Mouse (Mus musculus): Measurements from ENCODE around the gene Cav2. TPM values are rescaled to one million over a fixed set of nuclear protein-coding genes. Genes with fewer than 3 reads are reported as not detected.
A peak's percentile ranks its signal among the peaks of the same experiment; 100 is the strongest.

Cav2 gene
- polyA plus RNA-seq, 1 experiment, result 0.27 TPM

GRCm38 (mm10) chr6:17265043-17265442 is 15.9 kb upstream of the Cav2 start:
- Histone ChIP-seq H3K27me3 (replicated peaks) (peaks cover 2% of the 10 kb centered on the region), H3K9me3 (no peaks in the 10 kb centered on the region), H3K4me1 (0 out of 2 replicates have a peak, but pooled peaks cover 3% of the 10 kb centered on the region), H3K36me3 (replicated peaks; ENCODE audit: low read length) (no peaks in the 10 kb centered on the region), H3K4me3 (replicated peaks) (no peak overlapping the region)
- no peak for TF ChIP-seq GATA1 (IDR thresholded peaks at IDR 0.05; ENCODE audit: borderline replicate concordance, low read length)
- no peak for TF ChIP-seq FLI1 (IDR thresholded peaks at IDR 0.05; ENCODE audit: low read length)

- Histone ChIP-seq H3K4me1 (0 out of 2 replicates have a peak, but pooled peaks cover 3% of the 10 kb centered on the region), H3K4me3 (replicated peaks) (no peak overlapping the region), H3K9me3 (no peaks in the 10 kb centered on the region), H3K36me3 (replicated peaks; ENCODE audit: low read length) (no peaks in the 10 kb centered on the region), H3K27me3 (replicated peaks) (peaks cover 2% of the 10 kb centered on the region)
- TF ChIP-seq FLI1 (IDR thresholded peaks at IDR 0.05; ENCODE audit: low read length) (no peak), GATA1 (IDR thresholded peaks at IDR 0.05; ENCODE audit: borderline replicate concordance, low read length) (no peak)
Observed at GRCm38 (mm10) chr6:17266466-17266865, 14.5 kb upstream of the Cav2 start.

GRCm38 (mm10) chr6:17278366-17278765 is 2.6 kb upstream of the Cav2 start:
- no peak overlapping the region for H3K4me3 ChIP-seq (replicated peaks)
- no peaks in the 10 kb centered on the region for H3K36me3 ChIP-seq (replicated peaks; ENCODE audit: low read length)
- peaks cover 7% of the 10 kb centered on the region for H3K27me3 ChIP-seq (replicated peaks)
- TF ChIP-seq FLI1 (IDR thresholded peaks at IDR 0.05; ENCODE audit: low read length), result no peak
- no peaks in the 10 kb centered on the region for H3K9me3 ChIP-seq
- peaks cover 27% of the 10 kb centered on the region for H3K4me1 ChIP-seq

GRCm38 (mm10) chr6:17281757-17282092 is 740 bp downstream of the Cav2 start:
- peak overlapping the region; percentile 91 for H3K4me3 ChIP-seq (replicated peaks)
- peaks cover 42% of the 10 kb centered on the region for H3K4me1 ChIP-seq
- no peak for TF ChIP-seq GATA1 (IDR thresholded peaks at IDR 0.05; ENCODE audit: borderline replicate concordance, low read length)
- TF ChIP-seq FLI1 (IDR thresholded peaks at IDR 0.05; ENCODE audit: low read length), result no peak
- H3K9me3 ChIP-seq, result no peaks in the 10 kb centered on the region
- H3K27me3 ChIP-seq (replicated peaks), result peaks cover 7% of the 10 kb centered on the region
- H3K36me3 ChIP-seq (replicated peaks; ENCODE audit: low read length), result no peaks in the 10 kb centered on the region

- no peak overlapping the region for H3K4me3 ChIP-seq (replicated peaks)
- no peaks in the 10 kb centered on the region for H3K9me3 ChIP-seq
- no peak for TF ChIP-seq GATA1 (IDR thresholded peaks at IDR 0.05; ENCODE audit: borderline replicate concordance, low read length)
- TF ChIP-seq FLI1 (IDR thresholded peaks at IDR 0.05; ENCODE audit: low read length), result no peak
- H3K27me3 ChIP-seq (replicated peaks), result peaks cover 7% of the 10 kb centered on the region
- H3K36me3 ChIP-seq (replicated peaks; ENCODE audit: low read length), result no peaks in the 10 kb centered on the region
- peaks cover 44% of the 10 kb centered on the region for H3K4me1 ChIP-seq
Observed at GRCm38 (mm10) chr6:17282159-17282558, 1.2 kb downstream of the Cav2 start.

GRCm38 (mm10) chr6:17283834-17284233 is 2.8 kb downstream of the Cav2 start:
- Histone ChIP-seq H3K36me3 (replicated peaks; ENCODE audit: low read length) (no peaks in the 10 kb centered on the region), H3K4me1 (peaks cover 44% of the 10 kb centered on the region), H3K27me3 (replicated peaks) (peaks cover 7% of the 10 kb centered on the region), H3K9me3 (no peaks in the 10 kb centered on the region), H3K4me3 (replicated peaks) (no peak overlapping the region)
- no peak for TF ChIP-seq FLI1 (IDR thresholded peaks at IDR 0.05; ENCODE audit: low read length)
- TF ChIP-seq GATA1 (IDR thresholded peaks at IDR 0.05; ENCODE audit: borderline replicate concordance, low read length), result no peak

GRCm38 (mm10) chr6:17286381-17286780 is 5.4 kb downstream of the Cav2 start:
- H3K36me3 ChIP-seq (replicated peaks; ENCODE audit: low read length), result no peaks in the 10 kb centered on the region
- peaks cover under 1% of the 10 kb centered on the region for H3K27me3 ChIP-seq (replicated peaks)
- peaks cover 33% of the 10 kb centered on the region for H3K4me1 ChIP-seq
- H3K4me3 ChIP-seq (replicated peaks), result no peak overlapping the region
- H3K9me3 ChIP-seq, result no peaks in the 10 kb centered on the region
- TF ChIP-seq GATA1 (IDR thresholded peaks at IDR 0.05; ENCODE audit: borderline replicate concordance, low read length), result no peak
- TF ChIP-seq FLI1 (IDR thresholded peaks at IDR 0.05; ENCODE audit: low read length), result no peak

GRCm38 (mm10) chr6:17295116-17295515 is 14.1 kb downstream of the Cav2 start:
- Histone ChIP-seq H3K4me1 (0 out of 2 replicates have a peak, but pooled peaks cover 2% of the 10 kb centered on the region), H3K4me3 (replicated peaks) (no peak overlapping the region), H3K36me3 (replicated peaks; ENCODE audit: low read length) (no peaks in the 10 kb centered on the region), H3K27me3 (replicated peaks) (peaks cover 2% of the 10 kb centered on the region), H3K9me3 (no peaks in the 10 kb centered on the region)
- TF ChIP-seq GATA1 (IDR thresholded peaks at IDR 0.05; ENCODE audit: borderline replicate concordance, low read length) (no peak), FLI1 (IDR thresholded peaks at IDR 0.05; ENCODE audit: low read length) (no peak)

- no peaks in the 10 kb centered on the region for H3K36me3 ChIP-seq (replicated peaks; ENCODE audit: low read length)
- peaks cover 24% of the 10 kb centered on the region for H3K4me1 ChIP-seq
- peaks cover 44% of the 10 kb centered on the region for H3K27me3 ChIP-seq (replicated peaks)
- no peak for TF ChIP-seq FLI1 (IDR thresholded peaks at IDR 0.05; ENCODE audit: low read length)
- TF ChIP-seq GATA1 (IDR thresholded peaks at IDR 0.05; ENCODE audit: borderline replicate concordance, low read length), result no peak
- peak within 1 kb of the TSS; percentile 89 for H3K4me3 ChIP-seq (replicated peaks)
- H3K9me3 ChIP-seq, result no peaks in the 10 kb centered on the region
Observed at GRCm38 (mm10) chr6:17305954-17306601, 25.1 kb downstream of the Cav2 start, which contains the start of gene Cav1. Gene Cav1, plus strand, starts transcription at chr6:17306335.

GRCm38 (mm10) chr6:17306602-17307325 is 25.8 kb downstream of the Cav2 start:
- no peak for TF ChIP-seq FLI1 (IDR thresholded peaks at IDR 0.05; ENCODE audit: low read length)
- TF ChIP-seq GATA1 (IDR thresholded peaks at IDR 0.05; ENCODE audit: borderline replicate concordance, low read length), result no peak
- Histone ChIP-seq H3K4me3 (replicated peaks) (peak overlapping the region; percentile 89), H3K4me1 (peaks cover 24% of the 10 kb centered on the region), H3K27me3 (replicated peaks) (peaks cover 46% of the 10 kb centered on the region), H3K36me3 (replicated peaks; ENCODE audit: low read length) (no peaks in the 10 kb centered on the region), H3K9me3 (no peaks in the 10 kb centered on the region)
